Mouse (Mus musculus): ENCODE results near the gene Magohb.

- TF ChIP-seq POLR2A (IDR thresholded peaks at IDR 0.05; ENCODE audit: borderline replicate concordance, extremely low read depth, insufficient read depth, insufficient read length, poor library complexity, severe bottlenecking) (no peak), CTCF (IDR thresholded peaks at IDR 0.05; ENCODE audit: borderline replicate concordance, extremely low read depth, insufficient read depth, insufficient read length) (no peak)
These were observed 45.8 kb downstream of the Magohb start, which contains the start of gene Klra2 for GRCm38 (mm10) chr6:131247206-131247605.
